Mouse (Mus musculus) kidney, postnatal 36 days (tissue): ENCODE results near the gene Gm3424.
"Not testable (repeated sequence)": the region's sequence is repeated elsewhere in the genome, so short reads cannot be mapped to it uniquely, and the experiment has no call there.

Source experiments
- DNase-seq, 2 experiments: peaks; one replicate each; pipeline ENCODE4 v3.0.0; 2021 to 2022; ENCODE audit warnings: mixed read lengths in 2 of 2

The Gm3424 gene

DNA sequence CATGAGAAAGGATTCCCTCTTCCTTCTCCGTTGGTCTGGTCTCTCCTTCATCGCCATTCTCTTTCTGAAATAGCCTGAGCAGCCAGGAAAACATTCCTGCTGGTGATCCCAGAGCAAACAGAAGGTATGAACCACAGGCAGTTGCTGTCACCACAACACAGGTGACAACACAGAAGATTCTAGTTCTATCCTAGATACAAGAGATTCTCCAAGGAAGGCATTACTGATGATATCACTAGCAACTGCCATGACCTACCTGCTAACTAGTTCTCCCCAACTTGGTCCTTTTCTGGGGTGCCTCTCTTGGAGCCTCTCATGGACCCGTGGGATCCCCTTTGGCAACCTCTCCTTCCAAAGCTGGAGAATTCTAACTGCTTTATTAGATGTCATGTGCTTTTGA lies at the start of gene Gm3424:
Gm3424 (minus strand) TSS at position 101 of the 400 bp plus-strand sequence.
- not testable (repeated sequence) for DNase-seq

DNA sequence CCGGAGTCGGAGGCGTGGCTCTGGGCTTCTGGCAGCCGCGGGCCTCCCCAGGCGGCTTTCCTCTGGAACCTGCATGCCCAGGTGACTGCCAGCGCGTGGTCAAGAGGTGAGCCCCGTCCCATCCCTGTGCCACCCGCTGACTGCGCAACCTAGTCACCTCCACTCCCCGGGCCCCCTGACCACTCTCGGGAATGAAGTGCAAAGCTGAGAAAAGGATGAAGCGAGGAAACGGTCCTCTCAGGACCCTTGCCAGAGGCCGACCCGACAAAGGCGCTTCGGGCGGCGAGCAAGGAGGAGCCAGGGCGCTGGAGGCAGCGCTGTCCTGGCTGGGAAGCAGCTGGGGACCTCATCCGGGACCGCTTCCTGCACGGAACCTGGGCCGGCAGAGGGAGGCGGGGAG lies 49.7 kb upstream of the Gm3424 start:
- DNase-seq, result peak in 1 of 2 experiments; percentile 14

DNA sequence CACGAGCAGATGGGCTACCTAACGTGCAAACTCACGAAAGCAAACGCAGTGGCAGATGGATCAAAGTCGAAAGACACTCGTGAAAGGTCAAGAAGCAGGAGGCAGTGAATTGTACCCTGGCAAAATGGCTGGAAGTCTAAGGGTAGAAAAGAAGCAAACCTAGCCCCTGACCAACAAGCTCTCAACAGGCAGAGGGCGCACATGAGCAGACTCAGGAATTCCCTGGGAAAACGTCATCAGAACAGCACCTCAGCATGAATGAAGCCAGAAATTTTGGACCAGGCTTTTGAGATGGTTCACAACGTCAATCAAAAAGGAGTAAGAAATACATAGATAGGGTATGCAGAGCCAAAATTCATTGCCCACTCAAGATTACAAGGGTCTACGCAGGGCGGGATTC lies 49.0 kb upstream of the Gm3424 start:
- peak; percentile 16 to 62 for DNase-seq

DNA sequence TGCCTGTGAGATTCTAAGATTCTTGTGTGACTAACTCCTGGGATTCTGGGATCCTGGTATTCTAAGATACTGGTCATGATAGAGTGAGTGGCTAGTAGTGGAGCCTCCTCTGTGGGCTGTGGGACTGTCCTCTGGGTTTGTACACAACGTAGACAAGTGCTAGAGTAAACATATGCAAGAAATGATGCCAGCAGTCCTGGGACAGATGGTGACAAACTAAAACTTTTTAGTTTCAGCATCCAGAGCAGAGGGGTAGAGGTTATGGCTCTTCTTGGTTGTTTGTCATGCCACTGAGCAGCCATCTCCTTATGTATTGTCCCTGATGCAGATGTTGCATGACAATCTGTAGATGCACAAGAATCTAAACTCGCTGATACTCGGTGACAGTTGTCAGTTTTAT lies 25.8 kb upstream of the Gm3424 start:
- not testable (repeated sequence) for DNase-seq

DNA sequence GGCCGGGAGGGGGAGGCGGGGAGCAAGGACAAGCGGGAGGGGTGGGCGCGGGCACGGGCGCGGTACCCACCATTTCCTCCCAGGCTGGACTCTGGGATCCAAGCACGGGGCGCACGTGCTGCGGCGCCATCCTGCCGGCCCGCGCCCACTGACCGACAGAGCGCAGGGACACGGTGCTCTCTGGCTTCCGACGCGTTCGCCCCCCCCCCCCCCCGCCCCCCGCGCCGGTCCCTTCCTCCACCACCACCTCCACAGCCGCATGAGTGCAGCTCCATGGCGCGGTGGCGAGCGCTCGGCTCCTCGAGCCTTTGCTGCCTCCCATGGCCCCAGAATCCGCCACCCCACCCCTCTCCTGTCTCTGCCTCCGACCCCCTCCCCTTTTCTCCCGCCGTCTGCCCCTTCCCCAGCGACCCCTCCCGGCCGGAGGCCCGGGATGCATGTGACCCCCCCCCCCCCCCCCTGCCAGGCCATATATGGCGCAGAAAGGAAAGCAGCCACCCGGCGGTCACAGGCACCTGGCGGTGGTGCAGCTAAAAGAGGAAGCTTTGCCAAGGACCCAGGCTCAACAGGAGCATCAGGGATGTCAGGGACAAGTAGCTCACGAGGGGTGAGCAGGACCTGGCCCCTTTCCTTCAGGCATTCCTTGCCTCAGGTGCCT lies 17.3 kb downstream of the Gm3424 start:
- DNase-seq, result not testable (repeated sequence)

DNA sequence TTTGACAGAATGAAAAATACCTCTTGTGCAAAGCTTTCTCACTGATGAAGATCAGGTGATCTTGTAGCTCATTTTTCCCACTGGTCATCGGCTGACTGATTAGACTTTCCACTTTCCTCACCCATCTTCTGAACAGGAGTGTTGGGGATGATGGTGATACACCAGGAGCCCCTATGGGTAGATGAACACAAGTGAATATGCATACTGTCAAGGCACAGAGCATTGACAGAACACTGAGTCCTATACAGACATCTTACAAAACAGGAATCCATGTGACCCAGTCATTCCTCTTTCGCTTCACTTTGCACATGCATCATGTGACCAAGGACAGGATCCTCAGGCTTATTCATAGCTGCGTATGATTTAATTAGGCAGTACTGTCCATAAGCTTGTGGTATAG lies 22.2 kb downstream of the Gm3424 start, which contains the start of gene Gm3383:
Gm3383 (minus strand) TSS at position 101 of the 400 bp plus-strand sequence.
- DNase-seq, result not testable (repeated sequence)
